Mouse (Mus musculus) lung, embryonic 16.5 days (tissue): ENCODE measurements around the gene Tmem59. TPM values are rescaled to one million over a fixed set of nuclear protein-coding genes. Genes with fewer than 3 reads are reported as not detected.

Experiments
- ATAC-seq: fragments of 200-750 bp; cut with Nextera tagmentation; 2 replicates; pipeline ENCODE4 v1.8.0; 2017; ENCODE audit warnings: low read depth, mild to moderate bottlenecking, moderate library complexity
- H3K27ac ChIP-seq: fragments of 300-500 bp; sonication (generic); 2 replicates; pipeline ENCODE4 v1.5.1; 2014; ENCODE audit warnings: mild to moderate bottlenecking, control low read depth, low read length
- H3K27me3 ChIP-seq: fragments of 300-500 bp; sonication (generic); 2 replicates; pipeline ENCODE4 v1.6.1; 2014; ENCODE audit warnings: low read depth, low read length, mixed read lengths; ENCODE audit not compliant: control insufficient read depth, insufficient read depth
- H3K36me3 ChIP-seq: fragments of 300-500 bp; sonication (generic); 2 replicates; pipeline ENCODE4 v1.6.1; 2014; ENCODE audit warnings: low read length; ENCODE audit not compliant: control insufficient read depth, insufficient read depth
- H3K4me1 ChIP-seq: fragments of 300-500 bp; sonication (generic); replicated peaks from 2 replicates; pipeline ENCODE4 v1.6.1; 2014; ENCODE audit warnings: low read length, mixed read lengths; ENCODE audit not compliant: control insufficient read depth, insufficient read depth
- H3K4me2 ChIP-seq: fragments of 300-500 bp; sonication (generic); 2 replicates; pipeline ENCODE4 v1.6.1; 2014; ENCODE audit warnings: low read depth, low read length, control low read depth
- H3K4me3 ChIP-seq: fragments of 300-500 bp; sonication (generic); 2 replicates; pipeline ENCODE4 v1.5.1; 2014; ENCODE audit warnings: mild to moderate bottlenecking, low read length, control low read depth
- H3K9ac ChIP-seq: fragments of 300-500 bp; sonication (generic); 2 replicates; pipeline ENCODE4 v1.6.1; 2014; ENCODE audit warnings: low read length, control low read depth
- H3K9me3 ChIP-seq: fragments of 300-500 bp; sonication (generic); 2 replicates; pipeline ENCODE4 v1.6.1; 2016; ENCODE audit warnings: low read length; ENCODE audit not compliant: control insufficient read depth
- WGBS: fragments of 180-500 bp; shearing (Covaris S2); extraction: QIAGEN DNeasy Blood & Tissue Kit; methylation state at CpG from one replicate; pipeline ENCODE4 v1.1.7; 2014; 5-methylcytosine and 5-hydroxymethylcytosine counted together
- polyA plus RNA-seq: library from polyadenylated mRNA; unstranded; fragments of >200 nt; fragmentation: Nextera tagmentation; extraction: Ambion mirVana; gene quantifications from 2 replicates; pipeline ENCODE4 v1.2.1, GENCODE M21; 2015

Tmem59 gene
- polyA plus RNA-seq, 1 experiment from 2014 or later, result 496 TPM

DNA sequence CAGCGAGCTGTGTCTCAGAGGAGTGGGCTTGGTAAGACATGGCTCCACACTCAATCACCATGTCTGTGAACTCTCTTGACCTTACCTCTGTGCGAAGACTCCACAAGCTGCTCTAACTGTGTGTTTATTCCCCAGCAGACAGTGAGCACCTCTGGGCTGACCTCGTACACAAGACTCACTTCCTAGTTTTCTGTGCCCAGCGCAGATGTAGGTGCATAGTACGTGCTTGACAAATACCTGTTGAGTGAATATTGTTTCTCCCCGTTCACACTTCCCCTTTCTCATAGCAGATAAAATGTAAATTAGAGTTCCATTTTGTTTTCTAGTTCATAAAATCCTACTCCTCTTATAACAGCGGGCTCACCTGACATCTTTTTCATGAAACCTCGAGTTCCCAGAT, 34.7 kb upstream of the Tmem59 start:
- Histone ChIP-seq H3K27ac (no peak overlapping the region), H3K36me3 (peaks cover 21% of the 10 kb centered on the region), H3K9ac (no peak overlapping the region), H3K27me3 (no peaks in the 10 kb centered on the region), H3K4me3 (no peak overlapping the region), H3K4me1 (peaks cover 12% of the 10 kb centered on the region), H3K4me2 (no peak overlapping the region), H3K9me3 (no peaks in the 10 kb centered on the region)
- 82% methylated on average over 8 of the region's 8 CpGs for WGBS
- no peak for ATAC-seq

DNA sequence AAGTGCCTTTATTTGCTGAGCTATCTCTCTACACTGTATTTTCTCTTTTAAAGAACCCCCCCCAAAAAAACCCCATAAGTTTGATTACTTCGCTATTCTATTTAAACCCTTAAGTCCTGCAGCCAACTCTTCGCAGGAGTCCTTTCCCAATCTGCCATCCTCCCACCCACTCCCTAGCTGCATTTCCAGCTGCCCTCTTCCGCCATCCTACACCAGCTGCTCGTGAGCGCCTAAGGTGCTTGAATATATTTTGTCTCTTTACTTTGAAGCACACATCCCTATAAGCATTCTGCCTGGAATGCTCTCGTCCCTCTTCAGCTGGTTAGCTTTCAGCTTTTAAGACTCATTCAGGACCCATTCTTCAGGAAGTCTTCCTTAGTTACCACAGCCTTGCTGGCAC, 27.2 kb upstream of the Tmem59 start:
- WGBS, result 75% methylated on average over 6 of the region's 6 CpGs
- no peaks in the 10 kb centered on the region for H3K9me3 ChIP-seq

DNA sequence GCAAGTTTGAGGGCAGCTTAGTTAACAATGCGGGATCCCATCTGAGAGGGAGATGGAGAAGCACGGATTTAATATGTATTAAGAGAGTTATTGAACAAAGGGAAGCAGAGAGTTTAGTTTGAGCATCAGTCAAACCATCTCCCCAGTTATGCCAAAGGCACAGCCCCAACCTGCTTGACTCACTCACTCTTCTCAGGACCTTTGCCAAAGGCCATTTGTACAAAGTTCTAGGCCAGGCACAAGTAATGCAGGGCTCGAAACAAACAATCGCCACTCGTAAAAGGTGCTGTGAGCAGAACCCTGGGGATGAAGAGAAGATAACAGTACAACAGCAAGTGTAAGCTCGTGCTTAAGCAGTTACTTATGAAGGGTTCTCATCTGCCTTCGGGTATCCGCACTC, 25.6 kb upstream of the Tmem59 start:
- Histone ChIP-seq H3K27ac (no peak overlapping the region), H3K4me1 (no peaks in the 10 kb centered on the region), H3K9ac (no peak overlapping the region), H3K36me3 (peaks cover 3% of the 10 kb centered on the region), H3K27me3 (no peaks in the 10 kb centered on the region), H3K4me3 (no peak overlapping the region), H3K9me3 (no peaks in the 10 kb centered on the region), H3K4me2 (no peak overlapping the region)
- no peak for ATAC-seq
- 79% methylated on average over 8 of the region's 8 CpGs for WGBS

More for the DNA sequence above, 27.2 kb upstream of the Tmem59 start:
- no peak for ATAC-seq
- no peaks in the 10 kb centered on the region for H3K4me1 ChIP-seq
- H3K27me3 ChIP-seq, result no peaks in the 10 kb centered on the region
- H3K9ac ChIP-seq, result no peak overlapping the region
- peaks cover 14% of the 10 kb centered on the region for H3K36me3 ChIP-seq
- H3K4me3 ChIP-seq, result no peak overlapping the region
- H3K27ac ChIP-seq, result no peak overlapping the region
- no peak overlapping the region for H3K4me2 ChIP-seq

DNA sequence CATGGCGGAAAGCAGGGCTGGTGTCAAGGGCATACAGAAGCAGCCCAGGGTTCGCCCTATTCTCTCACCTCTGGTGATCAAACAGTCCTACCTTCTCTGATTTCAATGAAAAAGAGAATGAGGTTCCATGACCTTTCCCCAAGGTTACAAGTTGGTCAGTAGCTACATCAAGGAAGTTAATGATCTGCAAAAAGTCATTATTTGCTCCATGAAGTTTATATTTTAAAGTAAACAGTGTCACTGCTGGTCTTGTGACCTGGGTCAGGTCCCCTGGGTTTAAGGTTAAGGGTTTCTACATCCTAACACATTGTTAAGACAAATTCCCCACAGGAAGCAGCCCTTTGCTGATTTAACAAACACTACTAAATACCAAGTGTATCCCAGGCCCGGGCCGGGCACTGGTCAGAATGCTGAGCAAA, 21.2 kb upstream of the Tmem59 start:
- 75% methylated on average over 4 of the region's 4 CpGs for WGBS

DNA sequence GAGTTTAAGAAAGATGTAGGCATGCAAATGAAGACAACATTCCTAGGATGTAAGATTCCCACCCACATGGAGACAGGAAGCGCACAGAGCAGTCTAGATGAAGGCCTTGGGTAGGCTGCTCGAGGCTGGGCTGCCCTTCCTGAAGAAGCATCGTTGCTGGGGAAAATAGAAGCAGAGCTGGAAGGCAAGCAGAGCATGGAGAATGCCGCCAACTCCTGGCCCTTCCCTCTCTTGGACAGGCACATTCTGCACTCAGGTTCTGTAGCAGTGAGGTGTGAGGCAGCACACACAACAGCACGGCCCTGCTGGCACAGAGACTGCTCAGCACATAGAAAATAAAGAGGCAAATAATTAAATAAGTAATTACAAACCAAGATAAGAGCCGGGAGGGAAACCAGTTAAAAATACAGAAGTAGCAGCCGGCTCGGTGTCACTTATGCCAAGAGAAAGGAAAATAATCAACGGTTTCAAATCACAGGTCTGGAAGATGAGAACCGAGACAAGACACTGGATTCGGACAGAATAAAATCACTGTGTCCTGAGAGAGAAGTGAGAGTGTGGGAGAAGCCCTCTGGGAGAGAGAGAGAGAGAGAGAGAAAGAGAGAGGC, 18.9 kb upstream of the Tmem59 start:
- 81% methylated on average over 11 of the region's 11 CpGs for WGBS
- H3K36me3 ChIP-seq, result peaks cover 10% of the 10 kb centered on the region; the same call in 1 of the 2 replicates
- H3K9me3 ChIP-seq, result no peaks in the 10 kb centered on the region
- H3K9ac ChIP-seq, result no peak overlapping the region
- H3K4me3 ChIP-seq, result no peak overlapping the region
- no peak overlapping the region for H3K27ac ChIP-seq
- H3K4me2 ChIP-seq, result no peak overlapping the region
- no peaks in the 10 kb centered on the region for H3K27me3 ChIP-seq
- H3K4me1 ChIP-seq, result peaks cover 6% of the 10 kb centered on the region; the same call in 1 of the 2 replicates
- no peak for ATAC-seq

More for the DNA sequence above, 21.2 kb upstream of the Tmem59 start:
- no peak overlapping the region for H3K4me3 ChIP-seq
- peaks cover 10% of the 10 kb centered on the region; the same call in 1 of the 2 replicates for H3K36me3 ChIP-seq
- H3K27ac ChIP-seq, result no peak overlapping the region
- no peak for ATAC-seq
- no peaks in the 10 kb centered on the region for H3K27me3 ChIP-seq
- H3K9me3 ChIP-seq, result no peaks in the 10 kb centered on the region
- no peak overlapping the region for H3K9ac ChIP-seq
- no peak overlapping the region for H3K4me2 ChIP-seq
- H3K4me1 ChIP-seq, result no peaks in the 10 kb centered on the region

DNA sequence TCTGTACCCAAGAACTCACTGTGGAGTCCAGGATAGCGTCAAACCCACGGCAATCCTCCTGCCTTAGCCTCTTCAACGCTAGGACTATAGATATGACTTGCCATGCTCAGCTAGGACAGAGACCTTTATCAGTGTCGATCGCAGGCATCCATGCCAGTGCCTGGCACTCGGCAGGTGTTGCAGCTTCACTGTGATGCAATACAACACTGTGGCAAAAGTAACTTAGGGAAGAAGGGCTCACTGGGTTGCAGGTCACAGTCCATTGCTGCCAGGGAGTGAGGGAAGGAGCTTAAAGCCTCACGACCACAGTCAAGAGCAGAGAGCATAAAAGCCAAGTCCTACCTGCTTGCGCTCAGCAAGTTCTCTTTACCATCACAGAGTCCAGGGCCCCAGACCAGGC, 18.0 kb upstream of the Tmem59 start:
- ATAC-seq, result no peak
- no peak overlapping the region for H3K27ac ChIP-seq
- 89% methylated on average over 8 of the region's 8 CpGs for whole genome bisulfite sequencing

DNA sequence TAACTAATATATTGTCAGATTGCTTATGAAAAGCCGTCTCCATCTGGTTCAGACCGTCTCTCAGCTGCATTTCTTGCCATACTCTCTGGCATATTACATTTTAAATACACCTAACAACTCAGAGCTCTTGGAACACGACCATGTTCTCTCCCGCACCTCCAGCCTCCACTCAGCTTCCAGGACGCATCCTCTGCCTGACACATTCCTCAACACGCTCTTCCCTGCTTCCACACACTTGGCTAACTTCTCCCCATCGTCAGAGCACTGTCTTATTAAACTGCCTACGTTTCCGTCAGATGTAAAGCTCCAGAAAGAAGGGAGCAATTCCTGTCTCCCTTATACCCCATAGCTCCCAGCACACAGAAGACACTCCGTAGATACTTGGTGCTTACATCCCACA, 14.9 kb upstream of the Tmem59 start:
- H3K4me3 ChIP-seq, result no peak overlapping the region
- H3K4me1 ChIP-seq, result peaks cover 6% of the 10 kb centered on the region; the same call in 1 of the 2 replicates
- no peak overlapping the region for H3K27ac ChIP-seq
- H3K9me3 ChIP-seq, result no peaks in the 10 kb centered on the region
- WGBS, result 55% methylated on average over 10 of the region's 10 CpGs
- H3K27me3 ChIP-seq, result no peaks in the 10 kb centered on the region
- H3K9ac ChIP-seq, result no peak overlapping the region
- peaks cover 15% of the 10 kb centered on the region for H3K36me3 ChIP-seq
- ATAC-seq, result peak; percentile 26
- no peak overlapping the region for H3K4me2 ChIP-seq

More for the DNA sequence above, 18.0 kb upstream of the Tmem59 start:
- no peak overlapping the region for H3K4me3 ChIP-seq
- H3K4me2 ChIP-seq, result no peak overlapping the region
- H3K27me3 ChIP-seq, result no peaks in the 10 kb centered on the region
- H3K9ac ChIP-seq, result no peak overlapping the region
- peaks cover 6% of the 10 kb centered on the region; the same call in 1 of the 2 replicates for H3K4me1 ChIP-seq
- peaks cover 13% of the 10 kb centered on the region for H3K36me3 ChIP-seq
- no peaks in the 10 kb centered on the region for H3K9me3 ChIP-seq

DNA sequence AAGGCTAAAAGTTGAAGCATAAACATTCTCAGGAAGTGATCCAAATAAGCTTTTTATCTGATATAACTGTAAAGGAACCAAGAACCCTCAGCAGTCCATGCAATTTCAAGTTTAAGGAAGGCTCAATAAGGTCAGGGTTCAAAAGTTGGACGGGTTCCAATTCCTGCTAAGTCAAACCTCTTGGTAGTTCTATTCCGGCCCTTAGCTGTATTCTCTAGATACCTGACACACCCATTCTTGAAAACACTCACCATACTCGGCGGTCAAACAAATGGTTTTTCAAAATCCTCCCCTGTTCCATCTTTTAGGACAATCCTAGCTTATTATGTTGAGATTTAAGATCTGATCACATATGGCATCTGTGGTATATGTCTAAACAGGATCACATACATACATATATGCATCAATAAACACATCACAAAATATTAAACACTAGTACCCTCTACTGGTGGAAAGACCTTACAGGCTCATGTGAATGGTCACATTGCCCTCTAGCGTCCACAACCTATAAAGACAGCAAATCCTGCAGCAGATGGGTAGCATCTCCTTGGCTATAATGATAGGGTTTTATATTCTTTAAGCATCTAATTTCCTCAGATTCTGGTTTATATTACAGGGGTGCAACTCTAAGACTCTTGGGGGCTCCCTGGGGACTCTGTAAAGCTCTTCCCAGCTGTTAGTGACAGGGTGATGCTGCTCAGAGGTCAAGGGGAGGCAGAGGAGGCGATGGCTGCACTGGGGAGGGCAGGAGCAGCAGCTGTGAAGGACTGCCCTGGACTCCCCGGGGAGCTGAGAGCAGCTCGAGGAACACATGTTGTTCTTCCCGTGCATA, 14.2 kb upstream of the Tmem59 start:
- no peak overlapping the region for H3K4me3 ChIP-seq
- peaks cover 6% of the 10 kb centered on the region; the same call in 1 of the 2 replicates for H3K4me1 ChIP-seq
- H3K4me2 ChIP-seq, result no peak overlapping the region
- ATAC-seq, result peak; percentile 79
- H3K27me3 ChIP-seq, result no peaks in the 10 kb centered on the region
- H3K27ac ChIP-seq, result no peak overlapping the region
- H3K9me3 ChIP-seq, result no peaks in the 10 kb centered on the region
- no peak overlapping the region for H3K9ac ChIP-seq
- H3K36me3 ChIP-seq, result peaks cover 15% of the 10 kb centered on the region
- 31% methylated on average over 9 of the region's 9 CpGs for WGBS

DNA sequence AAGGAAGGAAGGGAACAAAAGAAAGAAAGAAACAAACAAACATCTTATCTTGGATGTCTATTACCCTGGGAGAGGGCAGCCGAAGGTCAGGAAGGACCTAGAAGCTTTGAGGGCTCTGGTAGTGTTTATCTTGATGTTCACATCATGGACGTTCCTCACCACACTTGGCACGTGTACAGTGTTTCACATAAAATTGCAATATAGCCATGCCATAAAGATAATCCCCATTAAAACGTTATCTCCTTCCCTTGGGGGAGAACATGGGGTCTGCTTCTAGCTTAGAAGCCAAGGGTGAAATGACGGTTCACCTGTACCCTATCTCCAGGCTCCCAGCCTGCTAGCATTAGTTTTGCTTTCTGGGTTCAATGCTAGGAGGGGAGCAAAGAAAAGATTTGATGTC, 11.5 kb upstream of the Tmem59 start:
- H3K27me3 ChIP-seq, result no peaks in the 10 kb centered on the region
- no peak overlapping the region for H3K9ac ChIP-seq
- no peaks in the 10 kb centered on the region for H3K9me3 ChIP-seq
- no peak overlapping the region for H3K4me2 ChIP-seq
- H3K4me3 ChIP-seq, result no peak overlapping the region
- 58% methylated on average over 5 of the region's 5 CpGs for WGBS
- ATAC-seq, result no peak
- peaks cover 6% of the 10 kb centered on the region; the same call in 1 of the 2 replicates for H3K4me1 ChIP-seq
- peaks cover 8% of the 10 kb centered on the region for H3K36me3 ChIP-seq
- H3K27ac ChIP-seq, result no peak overlapping the region
